Comparison of ENCODE assay signal across 32 mouse cellular contexts in genomic region chr4:151010316-151010715, GRCm38 (mm10). TPM values are rescaled to one million over a fixed set of nuclear protein-coding genes. Genes with fewer than 3 reads are reported as not detected.
"Had no signal": no experiment of that assay in that cellular context is flagged by ENCODE, and none has a peak within 500 bp of the region (broad histone marks: within the 10 kb centered on the region; RNA-seq: fewer than 3 reads in every experiment).

No protein-coding gene starts in this region.

- H3K27ac ChIP-seq: kidney, postnatal 0 days; limb, embryonic 12.5 days; limb, embryonic 15.5 days; liver, embryonic 14.5 days; macrophage; midbrain, embryonic 12.5 days; midbrain, embryonic 15.5 days; neural tube, embryonic 12.5 days; neural tube, embryonic 15.5 days had no signal

- H3K4me1 ChIP-seq: limb, embryonic 12.5 days; limb, embryonic 15.5 days; midbrain, embryonic 12.5 days; midbrain, embryonic 15.5 days; neural tube, embryonic 12.5 days; neural tube, embryonic 15.5 days had no signal

- H3K4me3 ChIP-seq: limb, embryonic 12.5 days; limb, embryonic 15.5 days; midbrain, embryonic 12.5 days; midbrain, embryonic 15.5 days; neural tube, embryonic 12.5 days; neural tube, embryonic 15.5 days had no signal

- DNase-seq: kidney, adult 18-20 months; kidney, adult 9 months; kidney, postnatal 25 days; layer of hippocampus, postnatal 36 days; left cerebral cortex, postnatal 4 days; liver, postnatal 0 days; retina, postnatal 1 day; right cerebral cortex, postnatal 25 days; thymus, adult 2 months; thymus, postnatal 14 days; thymus, postnatal 4 days had no signal

RNA-seq across cellular contexts. Expression of gene Uts2, which starts 13.4 kb away (rescaled TPM):
- total RNA-seq: layer of hippocampus, adult 8-10 months; layer of hippocampus, postnatal 10 days; layer of hippocampus, postnatal 36 days; left cerebral cortex, adult 8-10 months; left cerebral cortex, postnatal 14 days; left cerebral cortex, postnatal 4 days; megakaryocyte, adult 5-6 weeks had no signal
- polyA plus RNA-seq: inflammation-experienced regulatory T-cells, adult 6 months; intestine, embryonic 16.5 days; kidney, postnatal 0 days; large intestine, adult 2 months; limb, embryonic 12.5 days; limb, embryonic 15.5 days; liver, embryonic 11.5 days; liver, embryonic 14.5 days; liver, postnatal 0 days; macrophage; midbrain, embryonic 12.5 days; midbrain, embryonic 15.5 days; spleen, adult 2 months; stomach, embryonic 16.5 days; testis, adult 2 months had no signal
